Mouse (Mus musculus): ENCODE measurements around the gene Gmds. TPM values are rescaled to one million over a fixed set of nuclear protein-coding genes. Genes with fewer than 3 reads are reported as not detected.

Gmds gene
- total RNA-seq, 2 experiments from 2014 or later, result 11.3 to 12.1 TPM

DNA sequence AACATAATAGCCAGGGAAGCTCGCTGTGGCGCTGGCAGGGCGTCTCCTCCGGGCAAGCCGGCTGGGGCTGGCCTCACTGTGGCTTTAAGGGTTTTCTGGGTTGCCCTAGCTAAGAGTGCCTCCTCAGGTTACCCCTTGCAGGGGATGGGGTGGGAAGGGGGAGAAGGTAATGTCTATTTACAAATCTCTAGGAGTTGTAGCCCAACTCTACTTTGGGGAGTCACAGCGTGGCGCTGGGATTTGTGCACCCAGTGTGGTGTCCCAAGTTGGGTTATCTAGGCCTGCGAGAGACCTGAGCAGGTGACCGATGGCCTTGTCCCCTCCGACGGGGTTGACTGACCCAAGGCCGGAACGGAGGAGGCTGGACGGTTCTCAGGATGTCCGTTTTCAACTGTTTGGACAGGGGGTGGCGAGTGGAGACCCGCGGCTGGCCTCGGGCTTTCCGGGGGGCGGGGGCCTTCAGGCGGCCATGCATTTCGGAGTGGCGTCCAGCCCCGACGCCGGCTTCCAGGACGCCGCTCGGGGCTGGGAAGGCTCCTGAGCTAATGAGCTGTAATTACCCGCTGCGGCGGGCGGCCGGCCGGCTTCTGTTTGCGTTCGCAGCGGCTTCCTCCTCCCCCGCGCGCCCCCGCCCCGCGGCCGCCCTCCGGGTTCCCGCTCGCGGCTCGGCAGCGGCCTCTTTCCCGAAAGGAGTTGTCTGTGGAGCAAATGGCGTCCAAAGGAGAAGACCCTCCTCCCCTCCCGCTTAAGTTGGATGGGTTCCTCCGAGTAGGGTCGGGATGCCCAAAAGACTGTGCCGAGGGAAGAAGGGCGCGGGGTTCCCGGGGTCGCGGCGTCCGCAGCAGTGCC, 527.6 kb downstream of the Gmds start:
- peak overlapping the region; percentile 54; the same call in 1 of the 2 replicates for H3K27ac ChIP-seq
- DNase-seq (ENCODE audit: extremely low spot score in 1 of 2, low spot score in 2 of 2), result no peak
- intact Hi-C loops (cut with DNase I), result no loop called here
- no peak for TF ChIP-seq CTCF (IDR thresholded peaks at IDR 0.05)
- H3K4me3 ChIP-seq, result peak overlapping the region; percentile 44

DNA sequence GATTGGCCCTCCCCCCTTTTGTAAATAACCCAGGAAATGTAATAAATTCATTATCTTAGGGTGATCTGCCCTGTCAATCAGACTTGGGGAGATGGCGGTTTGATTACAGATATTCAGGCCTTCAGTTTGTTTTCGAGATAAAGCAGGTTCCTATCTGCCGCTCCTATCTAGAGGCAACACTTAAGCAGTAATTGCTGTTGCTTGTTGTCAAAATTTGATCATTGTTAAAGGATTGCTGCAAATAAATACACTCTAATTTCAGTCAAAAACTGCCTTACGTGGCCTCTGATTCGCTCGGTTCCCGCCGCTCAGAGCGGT, 528.2 kb downstream of the Gmds start:
- H3K27ac ChIP-seq, result peak overlapping the region; percentile 54; the same call in 1 of the 2 replicates
- no peak for TF ChIP-seq CTCF (IDR thresholded peaks at IDR 0.05)
- DNase-seq (ENCODE audit: extremely low spot score in 1 of 2, low spot score in 2 of 2), result no peak
- intact Hi-C loops (cut with DNase I), result no loop called here
- H3K4me3 ChIP-seq, result peak overlapping the region; percentile 44

- Histone ChIP-seq H3K4me3 (peak overlapping the region; percentile 44), H3K27ac (peak overlapping the region; percentile 54)
- no peak for DNase-seq (ENCODE audit: extremely low spot score in 1 of 2, low spot score in 2 of 2)
- no peak for TF ChIP-seq CTCF (IDR thresholded peaks at IDR 0.05)
- intact Hi-C loops (cut with DNase I), result no loop called here
Observed at GRCm38 (mm10) chr13:31809701-31810100, 528.8 kb downstream of the Gmds start.

DNA sequence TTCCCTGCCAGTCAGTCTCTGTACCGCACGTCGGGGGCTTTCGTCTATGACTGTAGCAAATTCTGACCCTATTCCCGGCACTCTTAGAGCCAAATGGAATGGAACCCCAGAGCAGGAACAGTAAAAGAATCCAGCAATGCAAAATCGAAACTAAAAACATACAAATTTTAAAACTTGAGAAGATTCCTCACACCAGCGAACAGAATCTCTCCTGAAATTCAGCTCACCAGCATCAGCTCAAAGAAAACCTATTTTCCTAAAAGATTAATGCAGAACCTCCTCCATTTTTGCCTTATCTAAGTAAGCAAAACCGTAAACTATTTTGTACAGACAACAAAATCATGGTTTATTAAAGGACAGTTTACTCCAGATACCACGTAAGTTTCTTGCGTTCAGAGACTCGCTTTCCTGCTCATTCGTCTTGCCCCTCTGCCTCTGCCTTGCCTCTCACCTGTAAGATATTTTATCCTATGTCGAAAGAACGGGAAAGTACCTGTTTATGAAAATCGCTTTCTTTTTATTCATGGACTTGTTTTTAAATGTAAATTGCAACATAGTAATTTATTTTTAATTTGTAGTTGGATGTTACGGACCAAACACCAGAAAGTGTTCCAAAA, 529.6 kb downstream of the Gmds start:
- intact Hi-C loops (cut with DNase I), result no loop called here
- Histone ChIP-seq H3K4me3 (peak overlapping the region; percentile 44), H3K27ac (peak overlapping the region; percentile 50)
- no peak for DNase-seq (ENCODE audit: extremely low spot score in 1 of 2, low spot score in 2 of 2)
- no peak for TF ChIP-seq CTCF (IDR thresholded peaks at IDR 0.05)

DNA sequence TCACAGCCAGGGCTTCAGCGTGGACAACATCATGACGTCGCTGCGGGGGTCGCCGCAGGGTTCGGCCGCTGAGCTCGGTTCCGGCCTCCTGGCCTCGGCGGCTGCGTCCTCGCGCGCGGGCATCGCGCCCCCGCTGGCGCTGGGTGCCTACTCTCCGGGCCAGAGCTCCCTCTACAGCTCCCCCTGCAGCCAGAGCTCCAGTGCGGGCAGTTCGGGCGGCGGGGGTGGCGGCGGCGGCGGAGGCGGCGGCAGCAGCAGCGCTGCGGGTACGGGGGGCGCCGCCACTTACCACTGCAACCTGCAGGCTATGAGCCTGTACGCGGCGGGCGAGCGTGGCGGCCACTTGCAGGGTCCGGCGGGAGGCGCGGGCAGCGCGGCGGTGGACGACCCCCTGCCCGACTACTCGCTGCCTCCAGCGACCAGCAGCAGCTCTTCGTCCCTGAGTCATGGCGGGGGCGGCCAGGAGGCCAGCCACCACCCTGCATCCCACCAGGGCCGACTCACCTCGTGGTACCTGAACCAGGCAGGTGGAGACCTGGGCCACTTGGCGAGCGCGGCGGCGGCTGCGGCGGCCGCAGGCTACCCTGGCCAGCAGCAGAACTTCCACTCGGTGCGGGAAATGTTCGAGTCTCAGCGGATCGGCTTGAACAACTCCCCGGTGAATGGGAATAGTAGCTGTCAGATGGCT, 530.3 kb downstream of the Gmds start:
- intact Hi-C loops (cut with DNase I), result no loop called here
- no peak for DNase-seq (ENCODE audit: extremely low spot score in 1 of 2, low spot score in 2 of 2)
- TF ChIP-seq CTCF (IDR thresholded peaks at IDR 0.05), result peak; percentile 14
- H3K27ac ChIP-seq, result peak overlapping the region; percentile 50
- H3K4me3 ChIP-seq, result peak overlapping the region; percentile 44

DNA sequence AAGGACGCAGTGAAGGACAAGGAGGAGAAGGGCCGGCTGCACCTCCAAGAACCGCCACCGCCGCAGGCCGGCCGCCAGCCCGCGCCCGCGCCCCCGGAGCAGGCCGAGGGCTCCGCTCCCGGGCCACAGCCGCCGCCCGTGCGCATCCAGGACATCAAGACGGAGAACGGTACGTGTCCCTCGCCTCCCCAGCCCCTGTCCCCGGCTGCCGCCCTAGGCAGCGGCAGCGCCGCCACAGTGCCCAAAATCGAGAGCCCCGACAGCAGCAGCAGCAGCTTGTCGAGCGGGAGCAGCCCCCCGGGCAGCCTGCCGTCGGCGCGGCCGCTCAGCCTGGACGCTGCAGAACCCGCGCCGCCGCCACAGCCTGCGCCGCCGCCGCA, 530.8 kb downstream of the Gmds start:
- intact Hi-C loops (cut with DNase I), result no loop called here
- TF ChIP-seq CTCF (IDR thresholded peaks at IDR 0.05), result no peak
- no peak for DNase-seq (ENCODE audit: extremely low spot score in 1 of 2, low spot score in 2 of 2)
- Histone ChIP-seq H3K27ac (peak overlapping the region; percentile 50; the same call in 1 of the 2 replicates), H3K4me3 (peak overlapping the region; percentile 44)

DNA sequence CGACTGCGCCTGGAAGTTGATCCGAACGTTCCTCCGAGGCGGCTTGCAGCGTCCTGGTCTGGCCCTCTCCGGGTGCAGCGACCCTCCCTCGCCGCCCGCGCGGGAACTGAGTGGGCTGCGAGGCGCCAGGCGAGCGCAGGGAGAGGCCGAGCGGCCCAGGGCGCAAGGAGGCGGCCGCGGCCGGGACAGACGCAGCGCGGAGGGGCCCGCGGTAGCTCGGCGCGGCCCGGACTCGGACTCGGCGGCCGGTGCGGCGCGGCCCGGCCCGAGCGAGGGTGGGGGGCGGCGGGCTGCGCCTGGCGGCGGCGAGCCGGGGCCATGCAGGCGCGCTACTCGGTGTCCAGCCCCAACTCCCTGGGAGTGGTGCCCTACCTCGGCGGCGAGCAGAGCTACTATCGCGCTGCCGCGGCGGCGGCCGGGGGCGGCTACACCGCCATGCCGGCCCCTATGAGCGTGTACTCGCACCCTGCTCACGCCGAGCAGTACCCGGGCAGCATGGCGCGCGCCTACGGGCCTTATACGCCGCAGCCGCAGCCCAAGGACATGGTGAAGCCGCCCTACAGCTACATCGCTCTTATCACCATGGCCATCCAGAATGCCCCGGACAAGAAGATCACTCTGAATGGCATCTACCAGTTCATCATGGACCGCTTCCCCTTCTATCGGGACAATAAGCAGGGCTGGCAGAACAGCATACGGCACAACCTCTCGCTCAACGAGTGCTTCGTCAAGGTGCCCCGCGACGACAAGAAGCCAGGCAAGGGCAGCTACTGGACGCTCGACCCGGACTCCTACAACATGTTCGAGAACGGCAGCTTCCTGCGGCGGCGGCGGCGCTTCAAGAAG, 531.4 kb downstream of the Gmds start:
- H3K4me3 ChIP-seq, result peak overlapping the region; percentile 44
- TF ChIP-seq CTCF (IDR thresholded peaks at IDR 0.05), result no peak
- intact Hi-C loops (cut with DNase I), result no loop called here
- no peak for DNase-seq (ENCODE audit: extremely low spot score in 1 of 2, low spot score in 2 of 2)
- peak overlapping the region; percentile 36 for H3K27ac ChIP-seq

- H3K4me3 ChIP-seq, result peak within 1 kb of the TSS; percentile 44
- DNase-seq (ENCODE audit: extremely low spot score in 1 of 2, low spot score in 2 of 2), result peak; percentile 60 to 63
- peak within 1 kb of the TSS; percentile 36 for H3K27ac ChIP-seq
- intact Hi-C loops (cut with DNase I), result no loop called here
- TF ChIP-seq CTCF (IDR thresholded peaks at IDR 0.05), result peak; percentile 11
Observed at GRCm38 (mm10) chr13:31806428-31806832, 532.1 kb downstream of the Gmds start, which contains the start of gene Foxc1. TSS of gene Foxc1 (plus strand) at chr13:31806633.

DNA sequence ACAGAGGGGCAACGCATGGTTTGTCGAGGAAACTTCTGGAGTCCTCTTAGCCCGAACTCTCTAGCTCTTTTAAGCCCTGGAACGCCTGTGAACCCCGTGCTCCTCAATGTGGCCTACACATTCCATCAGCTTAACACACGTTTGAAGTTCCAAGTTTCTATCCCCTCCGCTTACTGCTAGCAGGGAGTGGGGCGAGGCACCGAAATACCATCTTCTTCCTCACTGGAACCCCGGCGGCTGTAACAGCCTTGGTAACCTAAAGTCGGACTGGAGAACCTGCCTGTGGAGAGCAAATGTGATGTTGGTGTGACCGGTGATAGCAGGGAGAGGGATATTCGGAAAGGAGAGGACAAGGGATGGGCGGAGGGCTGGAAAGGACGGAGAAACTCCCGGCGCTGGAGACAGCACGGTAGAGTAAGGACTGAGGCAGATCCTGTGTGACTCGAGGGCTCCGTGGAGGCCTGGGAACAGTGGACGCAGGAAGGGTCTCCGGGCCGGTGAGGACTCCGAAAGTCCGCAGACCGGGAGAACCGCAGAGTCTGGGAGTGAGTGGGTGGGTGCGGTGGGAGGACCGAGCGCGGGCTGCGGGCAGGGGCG, 532.6 kb downstream of the Gmds start:
- no peak for TF ChIP-seq CTCF (IDR thresholded peaks at IDR 0.05)
- intact Hi-C loops (cut with DNase I), result no loop called here
- Histone ChIP-seq H3K27ac (peak overlapping the region; percentile 18; the same call in 1 of the 2 replicates), H3K4me3 (peak overlapping the region; percentile 44)
- DNase-seq (ENCODE audit: extremely low spot score in 1 of 2, low spot score in 2 of 2), result no peak

- intact Hi-C loops (cut with DNase I), result loop anchor here (5.0 kb wide), 1 partner anchor 177 kb away; the partner anchor contains the start of gene Foxf2
- Histone ChIP-seq H3K27ac (peak overlapping the region; percentile 28; the same call in 1 of the 2 replicates), H3K4me3 (peak overlapping the region; percentile 3; the same call in 1 of the 2 replicates)
- TF ChIP-seq CTCF (IDR thresholded peaks at IDR 0.05), result no peak
- no peak for DNase-seq (ENCODE audit: extremely low spot score in 1 of 2, low spot score in 2 of 2)
Observed at GRCm38 (mm10) chr13:31804571-31804970, 534.0 kb downstream of the Gmds start.
